In the genomic region with DNA sequence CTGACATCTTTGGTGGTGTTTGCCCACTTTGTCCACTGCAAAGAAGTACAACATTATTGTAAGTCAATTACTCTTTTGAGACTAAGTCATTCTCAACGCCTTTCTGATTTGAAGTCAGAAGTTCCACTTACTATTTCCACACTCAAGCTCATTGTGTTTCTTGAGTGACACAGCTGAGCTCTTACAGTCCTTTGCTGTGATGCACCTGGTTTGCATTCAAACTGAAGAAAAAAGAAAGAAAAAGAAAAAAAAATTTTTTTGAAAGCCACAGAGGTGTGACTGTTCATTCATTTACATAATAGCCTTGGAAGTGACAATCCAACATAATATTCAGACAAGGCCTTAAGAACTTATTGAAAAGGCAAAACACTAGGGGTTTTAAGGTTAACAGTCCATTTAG, we compare ENCODE assay signal across 22 mouse cellular contexts.
A peak's percentile ranks its signal among the peaks of the same experiment; 100 is the strongest.
DNase-seq lines count a peak whose midpoint lies in the region; ATAC-seq and TF ChIP-seq lines count a peak whose summit lies in the region.
"Had no signal": no experiment of that assay in that cellular context is flagged by ENCODE, and none has a peak within 500 bp of the region (broad histone marks: within the 10 kb centered on the region; RNA-seq: fewer than 3 reads in every experiment).

No protein-coding gene starts in this region.

- H3K79me2 ChIP-seq in CH12.LX (replicated peaks; ENCODE audit: control insufficient read depth, extremely low read depth, insufficient read depth, poor library complexity, severe bottlenecking) = no peaks in the 10 kb centered on the region
- H3K79me2 ChIP-seq in MEL (ENCODE audit: control insufficient read depth, insufficient read depth, low read length, poor library complexity) = no peaks in the 10 kb centered on the region

- H3K4me1 ChIP-seq in midbrain, embryonic 14.5 days (ENCODE audit: control insufficient read depth, insufficient read depth, low read length) = no peaks in the 10 kb centered on the region
- no peaks in the 10 kb centered on the region for H3K4me1 ChIP-seq in midbrain, embryonic 15.5 days
- peaks cover 0 to 38% of the 10 kb centered on the region in 2 experiments; a peak in 2 of 4 replicates for H3K4me1 ChIP-seq in CH12.LX (ENCODE audit: control insufficient read depth in 1 of 2, insufficient read depth in 2 of 2)
- peaks cover 0 to 2% of the 10 kb centered on the region in 2 experiments; a peak in 2 of 4 replicates for H3K4me1 ChIP-seq in MEL (ENCODE audit: control insufficient read depth in 1 of 2, insufficient read depth in 2 of 2, low read length in 2 of 2)

- TF ChIP-seq CTCF in CH12.LX (conservative IDR thresholded peaks at IDR 0.05 in 1 of 2, IDR thresholded peaks at IDR 0.05 in 1 of 2; ENCODE audit: low read depth in 2 of 2, low read length in 2 of 2) (no peak), MEL (IDR thresholded peaks at IDR 0.05 in 2 of 3, conservative IDR thresholded peaks at IDR 0.05 in 1 of 3; ENCODE audit: control insufficient read depth in 1 of 3, insufficient read depth in 1 of 3, low read depth in 2 of 3, low read length in 3 of 3, poor library complexity in 1 of 3, severe bottlenecking in 1 of 3) (no peak)

- no peaks in the 10 kb centered on the region for H3K36me3 ChIP-seq in midbrain, embryonic 14.5 days (ENCODE audit: control insufficient read depth, insufficient read depth, low read length)
- H3K36me3 ChIP-seq in midbrain, embryonic 15.5 days (replicated peaks) = no peaks in the 10 kb centered on the region
- H3K36me3 ChIP-seq in CH12.LX (replicated peaks in 1 of 2; ENCODE audit: control insufficient read depth in 1 of 2, insufficient read depth in 1 of 2, low read length in 1 of 2) (no peaks in the 10 kb centered on the region), MEL (ENCODE audit: control insufficient read depth in 1 of 2, insufficient read depth in 2 of 2, low read length in 2 of 2) (peaks cover 0 to 11% of the 10 kb centered on the region in 2 experiments; a peak in 2 of 4 replicates)
- H3K36me3 ChIP-seq: G1E had no signal

- no peak overlapping the region for H3K4me2 ChIP-seq in midbrain, embryonic 14.5 days (ENCODE audit: low read length)
- H3K4me2 ChIP-seq in midbrain, embryonic 15.5 days = no peak overlapping the region
- peak overlapping the region; percentile 84 for H3K4me2 ChIP-seq in CH12.LX (ENCODE audit: insufficient read depth, low read depth, poor library complexity, severe bottlenecking)

- peak; percentile 67; the same call in 1 of the 2 replicates for TF ChIP-seq EP300 in CH12.LX (IDR thresholded peaks at IDR 0.05; ENCODE audit: low read length)
- TF ChIP-seq EP300 in MEL (IDR thresholded peaks at IDR 0.05; ENCODE audit: low read depth in 1 of 2, low read length in 2 of 2) = no peak

- H3K27me3 ChIP-seq in midbrain, embryonic 14.5 days (ENCODE audit: control insufficient read depth, insufficient read depth, low read length) = no peaks in the 10 kb centered on the region
- no peaks in the 10 kb centered on the region for H3K27me3 ChIP-seq in midbrain, embryonic 15.5 days (replicated peaks)
- no peaks in the 10 kb centered on the region for H3K27me3 ChIP-seq in CH12.LX (replicated peaks)
- no peaks in the 10 kb centered on the region for H3K27me3 ChIP-seq in MEL (ENCODE audit: control insufficient read depth in 1 of 2, insufficient read depth in 2 of 2, low read length in 2 of 2)
- H3K27me3 ChIP-seq: Patski had no signal

- no peak overlapping the region for H3K27ac ChIP-seq in midbrain, embryonic 14.5 days (replicated peaks; ENCODE audit: low read depth, low read length)
- H3K27ac ChIP-seq in midbrain, embryonic 15.5 days = no peak overlapping the region
- H3K27ac ChIP-seq in CH12.LX (ENCODE audit: insufficient read depth, low read depth) (peak overlapping the region; percentile 74), MEL (ENCODE audit: control insufficient read depth, low read depth, low read length) (peak overlapping the region; percentile 8)

- in situ Hi-C loops in CH12.LX (cut with MboI; ENCODE audit: low pct_ligation_motif_present, low pct_unique_long_range_greater_than_20kb, low sequenced_read_pairs) = no loop called here

- TF ChIP-seq POLR2A in CH12.LX (IDR thresholded peaks at IDR 0.05; ENCODE audit: low read depth, low read length) (no peak), MEL (IDR thresholded peaks at IDR 0.05; ENCODE audit: control insufficient read depth in 1 of 2, insufficient read depth in 1 of 2, low read depth in 1 of 2, low read length in 2 of 2, poor library complexity in 1 of 2) (no peak)

- no peak overlapping the region for H3K9ac ChIP-seq in midbrain, embryonic 14.5 days (replicated peaks; ENCODE audit: low read length)
- no peak overlapping the region for H3K9ac ChIP-seq in midbrain, embryonic 15.5 days
- no peak overlapping the region for H3K9ac ChIP-seq in CH12.LX (ENCODE audit: insufficient read depth, low read depth)
- H3K9ac ChIP-seq in MEL (ENCODE audit: control insufficient read depth, low read depth, low read length, poor library complexity, severe bottlenecking) = peak overlapping the region; percentile 33; the same call in 1 of the 2 replicates

- no peak overlapping the region for H3K4me3 ChIP-seq in midbrain, embryonic 14.5 days (replicated peaks; ENCODE audit: low read depth, low read length)
- H3K4me3 ChIP-seq in midbrain, embryonic 15.5 days = no peak overlapping the region
- peak overlapping the region in 2 of 3 experiments; percentile 9 to 28 for H3K4me3 ChIP-seq in CH12.LX (replicated peaks in 1 of 3; ENCODE audit: low read depth in 2 of 3, low read length in 2 of 3, poor library complexity in 1 of 3)
- H3K4me3 ChIP-seq in MEL (ENCODE audit: control insufficient read depth in 1 of 2, insufficient read depth in 1 of 2, low read depth in 2 of 2, low read length in 2 of 2) = peak overlapping the region; percentile 40 to 42; a peak in 3 of 4 replicates

- no peaks in the 10 kb centered on the region for H3K9me3 ChIP-seq in midbrain, embryonic 14.5 days (ENCODE audit: control insufficient read depth, low read length)
- H3K9me3 ChIP-seq in midbrain, embryonic 15.5 days = no peaks in the 10 kb centered on the region
- H3K9me3 ChIP-seq in CH12.LX (replicated peaks; ENCODE audit: low read length) (peaks cover 2% of the 10 kb centered on the region), MEL (replicated peaks; ENCODE audit: insufficient read depth, low read length) (no peaks in the 10 kb centered on the region)
- H3K9me3 ChIP-seq: G1E had no signal

- TF ChIP-seq RAD21 in CH12.LX (IDR thresholded peaks at IDR 0.05; ENCODE audit: low read depth, low read length) (no peak), MEL (IDR thresholded peaks at IDR 0.05; ENCODE audit: low read depth, low read length) (no peak)

- dilution Hi-C loops in CH12.LX (cut with MboI; ENCODE audit: extremely low pct_ligation_motif_present, extremely low pct_unique_long_range_greater_than_20kb, low sequenced_read_pairs) = no loop called here

- DNase-seq in midbrain, embryonic 14.5 days = no peak
- DNase-seq in CH12.LX (ENCODE audit: extremely low read depth) = peak; percentile 55
- DNase-seq in MEL (ENCODE audit: low read depth, low spot score) = no peak
- DNase-seq in yolk sac, embryonic 10.5 days (ENCODE audit: low spot score) = no peak
- no peak for DNase-seq in ovary, adult 18-20 months (ENCODE audit: low spot score)
- DNase-seq: adrenal gland, adult 2 months; adrenal gland, adult 8-10 months; adrenal gland, postnatal 10 days; adrenal gland, postnatal 14 days; adrenal gland, postnatal 25 days; adrenal gland, postnatal 36 days; B cell, adult 2 months; cerebellum, adult 11 months; cerebellum, adult 11-12 months; cerebellum, adult 18-20 months; cerebellum, adult 2 months; cerebellum, adult 8-10 months had no signal

- peak; percentile 3; the same call in 1 of the 2 replicates for ATAC-seq in midbrain, embryonic 14.5 days (ENCODE audit: low FRiP score, low TSS enrichment)
- ATAC-seq in midbrain, embryonic 15.5 days (replicated peaks) = no peak
- ATAC-seq: activated CD4-positive, CD25-positive, alpha-beta regulatory T cell, adult 4 months; CD4-positive, CD25-positive, alpha-beta regulatory T cell, adult 4 months; Patski had no signal

- WGBS in midbrain, embryonic 14.5 days = 63% methylated on average over 1 of the region's 1 CpGs
- WGBS in midbrain, embryonic 15.5 days = 43% methylated on average over 1 of the region's 1 CpGs

TF ChIP-seq in CH12.LX, 34 proteins besides CTCF, POLR2A, EP300 and RAD21 (continues in another document):
- 0 out of 2 replicates have a peak, but pooled peaks have one; percentile 1 for TF ChIP-seq MYC (IDR thresholded peaks at IDR 0.05; ENCODE audit: low read depth, low read length)
- TF ChIP-seq BHLHE40 (IDR thresholded peaks at IDR 0.05; ENCODE audit: low read depth, low read length) = peak; percentile 31; the same call in 1 of the 2 replicates
- TF ChIP-seq JUN (IDR thresholded peaks at IDR 0.05; ENCODE audit: insufficient read depth, low read depth, low read length) = peak; percentile 2; the same call in 1 of the 2 replicates
- peak; percentile 92 for TF ChIP-seq ZNF384 (IDR thresholded peaks at IDR 0.05; ENCODE audit: low read depth, low read length)
- TF ChIP-seq UBTF (IDR thresholded peaks at IDR 0.05; ENCODE audit: low read depth, low read length) = no peak
- no peak for TF ChIP-seq ZC3H11A (IDR thresholded peaks at IDR 0.05; ENCODE audit: low read depth, low read length)
- no peak for TF ChIP-seq USF1 (IDR thresholded peaks at IDR 0.05; ENCODE audit: low read depth, low read length)
- no peak for TF ChIP-seq RCOR1 (conservative IDR thresholded peaks at IDR 0.05; ENCODE audit: low read depth, low read length)
- no peak; the same call in 1 of the 2 replicates for TF ChIP-seq MXI1 (IDR thresholded peaks at IDR 0.05; ENCODE audit: low read depth, low read length)
- no peak for TF ChIP-seq MAX (IDR thresholded peaks at IDR 0.05; ENCODE audit: low read length)

TF ChIP-seq in MEL, 35 proteins besides CTCF, POLR2A, EP300 and RAD21:
- TF ChIP-seq USF1 (IDR thresholded peaks at IDR 0.05; ENCODE audit: low read depth, low read length) (no peak), TCF12 (IDR thresholded peaks at IDR 0.05; ENCODE audit: low read depth, low read length) (no peak), ELF1 (IDR thresholded peaks at IDR 0.05; ENCODE audit: low read depth, low read length) (no peak), GATA1 (IDR thresholded peaks at IDR 0.05; ENCODE audit: low read depth, low read length) (no peak), MAZ (IDR thresholded peaks at IDR 0.05; ENCODE audit: low read depth, low read length) (no peak), GABPA (IDR thresholded peaks at IDR 0.05; ENCODE audit: low read depth, low read length) (no peak), POLR2AphosphoS2 (IDR thresholded peaks at IDR 0.05; ENCODE audit: low read length) (no peak), MXI1 (IDR thresholded peaks at IDR 0.05; ENCODE audit: low read depth, low read length) (no peak), MAX (IDR thresholded peaks at IDR 0.05; ENCODE audit: low read length) (no peak), CHD2 (IDR thresholded peaks at IDR 0.05; ENCODE audit: low read length) (no peak), SIN3A (IDR thresholded peaks at IDR 0.05; ENCODE audit: low read length) (no peak)

Comparison
In these comparisons a context has a peak if more than half of its experiments do, and no peak if none do; other contexts are left out.
1. H3K27ac ChIP-seq: peak in CH12.LX (single experiment) and MEL (single experiment); none in midbrain, embryonic 14.5 days (single experiment) and midbrain, embryonic 15.5 days (single experiment).
2. H3K4me3 ChIP-seq: peak in CH12.LX (2 of 3) and MEL (2 of 2); none in midbrain, embryonic 14.5 days (single experiment) and midbrain, embryonic 15.5 days (single experiment).